Mouse (Mus musculus): ENCODE measurements around the gene Pde6c. TPM values are rescaled to one million over a fixed set of nuclear protein-coding genes. Genes with fewer than 3 reads are reported as not detected.

Pde6c gene
- polyA plus RNA-seq, 1 experiment: not detected

Other genes with a start within 250 kb of the Pde6c start
- 377 and 428 TPM in 2 replicates for gene Myof, start 89.2 kb upstream of the Pde6c start, polyA plus RNA-seq (2012; rRNA removed)
- gene Cep55, start 77.8 kb upstream of the Pde6c start, polyA plus RNA-seq (2012; rRNA removed): 1.8 and 2.1 TPM in 2 replicates
- 1.0 and 1.9 TPM in 2 replicates for gene Ffar4, start 35.7 kb upstream of the Pde6c start, polyA plus RNA-seq (2012; rRNA removed)
- 87.2 and 137 TPM in 2 replicates for gene Rbp4, start 7.5 kb upstream of the Pde6c start, polyA plus RNA-seq (2012; rRNA removed)
- 18.4 and 21.1 TPM in 2 replicates for gene Fra10ac1, start 91.4 kb downstream of the Pde6c start, polyA plus RNA-seq (2012; rRNA removed)
- 1.0 and 1.4 TPM in 2 replicates for gene Lgi1, start 131.8 kb downstream of the Pde6c start, polyA plus RNA-seq (2012; rRNA removed)

All from urinary bladder, adult 2 months (tissue).